Mouse (Mus musculus) limb, embryonic 11.5 days (tissue): ENCODE measurements around the gene Rom1. TPM values are rescaled to one million over a fixed set of nuclear protein-coding genes. Genes with fewer than 3 reads are reported as not detected.

Experiments used
- ATAC-seq: fragments of 200-750 bp; cut with Nextera tagmentation; 2 replicates; pipeline ENCODE4 v1.8.0; 2017; ENCODE audit warnings: low read depth; ENCODE audit not compliant: insufficient number of reproducible peaks, low FRiP score, low TSS enrichment
- DNase-seq: peaks from one replicate; pipeline ENCODE4 v3.0.0-alpha.2; 2015; ENCODE audit warnings: low spot score
- H3K27ac ChIP-seq: fragments of 300-500 bp; sonication (generic); replicated peaks from 2 replicates; pipeline ENCODE4 v1.5.1; 2014; ENCODE audit warnings: low read depth, mild to moderate bottlenecking, low read length
- H3K27me3 ChIP-seq: fragments of 300-500 bp; sonication (generic); 2 replicates; pipeline ENCODE4 v1.6.1; 2014; ENCODE audit warnings: mild to moderate bottlenecking, low read length, mixed read lengths; ENCODE audit not compliant: control insufficient read depth, insufficient read depth
- H3K36me3 ChIP-seq: fragments of 300-500 bp; sonication (generic); 2 replicates; pipeline ENCODE4 v1.6.1; 2014; ENCODE audit warnings: mild to moderate bottlenecking, low read length, moderate library complexity, mixed read lengths; ENCODE audit not compliant: control insufficient read depth, insufficient read depth
- H3K4me1 ChIP-seq: fragments of 300-500 bp; sonication (generic); 2 replicates; pipeline ENCODE4 v1.6.1; 2014; ENCODE audit warnings: low read length, mixed read lengths; ENCODE audit not compliant: control insufficient read depth, insufficient read depth
- H3K4me2 ChIP-seq: fragments of 300-500 bp; sonication (generic); 2 replicates; pipeline ENCODE4 v1.6.1; 2014; ENCODE audit warnings: low read depth, mild to moderate bottlenecking, moderate library complexity; ENCODE audit not compliant: severe bottlenecking
- H3K4me3 ChIP-seq: fragments of 300-500 bp; sonication (generic); 2 replicates; pipeline ENCODE4 v1.5.1; 2014; ENCODE audit warnings: low read depth, low read length
- H3K9ac ChIP-seq: fragments of 300-500 bp; sonication (generic); 2 replicates; pipeline ENCODE4 v1.6.1; 2014; ENCODE audit warnings: mild to moderate bottlenecking, low read length
- H3K9me3 ChIP-seq: fragments of 300-500 bp; sonication (generic); 2 replicates; pipeline ENCODE4 v1.6.1; 2016; ENCODE audit warnings: low read length; ENCODE audit not compliant: control insufficient read depth
- WGBS: fragments of 180-500 bp; shearing (Covaris S2); extraction: QIAGEN DNeasy Blood & Tissue Kit; methylation state at CpG from one replicate; pipeline ENCODE4 v1.1.7; 2014; 5-methylcytosine and 5-hydroxymethylcytosine counted together
- polyA plus RNA-seq: library from polyadenylated mRNA; unstranded; fragments of >200 nt; fragmentation: Nextera tagmentation; extraction: Ambion mirVana; gene quantifications from 2 replicates; pipeline ENCODE4 v1.2.1, GENCODE M21; 2014

Gene Rom1
- polyA plus RNA-seq, 1 experiment from 2014 or later = 1.4 TPM

DNA sequence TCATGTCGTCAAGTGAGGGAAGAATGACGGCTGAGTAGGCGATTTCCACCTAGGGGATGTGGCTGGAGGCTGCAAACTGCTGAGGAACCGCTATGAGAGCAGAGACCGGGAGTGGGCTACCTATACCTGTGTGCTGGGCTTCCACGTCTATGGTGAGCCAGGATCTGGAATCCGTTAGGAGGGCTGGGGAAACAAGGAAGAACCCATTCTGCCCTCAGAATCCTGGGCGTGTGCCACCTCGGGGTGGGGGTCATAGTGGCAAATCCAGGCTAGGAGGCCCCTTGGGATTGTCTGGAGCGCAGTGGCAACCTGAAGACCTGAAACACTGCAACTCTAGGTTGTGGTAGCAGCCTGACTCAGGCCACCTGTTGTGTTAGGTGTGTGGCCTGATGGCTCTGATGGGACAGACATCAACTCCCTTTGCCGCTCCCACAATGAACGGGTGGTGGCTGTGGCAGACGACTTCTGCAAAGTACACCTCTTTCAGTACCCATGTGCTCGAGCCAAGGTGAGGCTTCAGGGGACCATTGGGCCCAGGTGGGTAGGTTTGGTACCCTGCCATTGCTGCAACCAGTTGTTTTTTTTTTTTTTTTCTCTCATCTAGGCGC is 11.5 kb upstream of the Rom1 start:
- H3K36me3 ChIP-seq = peaks cover 10% of the 10 kb centered on the region
- no peaks in the 10 kb centered on the region for H3K27me3 ChIP-seq
- H3K27ac ChIP-seq = no peak overlapping the region; the same call in 1 of the 2 replicates
- no peak overlapping the region; the same call in 1 of the 2 replicates for H3K4me3 ChIP-seq
- H3K9me3 ChIP-seq = no peaks in the 10 kb centered on the region
- peaks cover 16% of the 10 kb centered on the region for H3K4me1 ChIP-seq
- WGBS = 75% methylated on average over 15 of the region's 15 CpGs
- peak overlapping the region; percentile 44 for H3K4me2 ChIP-seq
- no peak for ATAC-seq
- peak overlapping the region; percentile 99 for H3K9ac ChIP-seq
- DNase-seq = no peak

DNA sequence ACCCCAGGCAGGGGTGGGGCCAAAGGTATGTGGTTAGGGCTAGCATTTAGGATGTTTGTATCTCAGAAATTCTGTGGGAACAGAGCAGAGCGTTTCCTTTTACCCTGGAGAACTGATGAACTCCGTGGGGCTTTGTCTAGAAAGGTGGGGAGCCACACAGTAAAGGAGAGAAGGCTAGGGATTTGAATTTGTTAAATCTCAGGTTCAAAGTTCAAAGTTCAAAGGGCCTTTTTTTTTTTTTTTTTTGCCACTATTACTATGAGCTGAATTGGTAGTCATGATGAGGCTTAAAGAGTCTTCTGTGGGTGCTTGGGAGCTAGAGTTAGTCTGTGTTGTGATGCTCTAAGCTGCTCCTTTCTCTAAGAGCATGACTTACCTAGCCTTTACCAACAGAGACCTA is 7.6 kb upstream of the Rom1 start:
- Histone ChIP-seq H3K4me2 (no peak overlapping the region), H3K9ac (no peak overlapping the region), H3K9me3 (no peaks in the 10 kb centered on the region), H3K27me3 (no peaks in the 10 kb centered on the region), H3K4me3 (no peak overlapping the region), H3K36me3 (peaks cover 8% of the 10 kb centered on the region; the same call in 1 of the 2 replicates), H3K27ac (no peak overlapping the region), H3K4me1 (peaks cover 8% of the 10 kb centered on the region)
- 84% methylated on average over 2 of the region's 2 CpGs for WGBS
- ATAC-seq = no peak
- no peak for DNase-seq

DNA sequence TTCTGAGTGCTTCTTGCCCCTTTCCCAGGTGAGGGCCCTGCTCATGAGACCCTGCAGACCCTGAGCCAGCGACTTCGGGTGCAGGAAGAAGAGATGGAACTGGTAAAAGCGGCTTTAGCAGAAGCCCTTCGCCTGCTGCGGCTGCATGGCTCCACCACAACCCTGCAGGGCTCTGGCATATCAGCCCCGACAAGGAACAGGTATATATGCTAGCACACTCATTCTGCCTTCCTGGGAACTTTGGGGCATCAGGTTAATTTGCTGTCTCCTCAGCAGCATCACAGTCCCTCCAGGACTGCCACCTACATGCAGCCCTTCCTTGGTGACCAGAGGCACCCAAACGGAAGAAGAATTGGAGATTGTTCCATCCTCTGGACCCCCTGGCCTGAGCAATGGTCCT is 1.6 kb upstream of the Rom1 start:
- no peak for DNase-seq
- 81% methylated on average over 7 of the region's 7 CpGs for WGBS
- H3K27ac ChIP-seq = no peak overlapping the region
- H3K9me3 ChIP-seq = no peaks in the 10 kb centered on the region
- peak overlapping the region; percentile 54 for H3K4me2 ChIP-seq
- ATAC-seq = no peak
- H3K9ac ChIP-seq = peak overlapping the region; percentile 90
- peaks cover 9% of the 10 kb centered on the region; the same call in 1 of the 2 replicates for H3K4me1 ChIP-seq
- no peaks in the 10 kb centered on the region for H3K27me3 ChIP-seq
- peaks cover 17% of the 10 kb centered on the region; the same call in 1 of the 2 replicates for H3K36me3 ChIP-seq
- H3K4me3 ChIP-seq = peak overlapping the region; percentile 74; the same call in 1 of the 2 replicates

DNA sequence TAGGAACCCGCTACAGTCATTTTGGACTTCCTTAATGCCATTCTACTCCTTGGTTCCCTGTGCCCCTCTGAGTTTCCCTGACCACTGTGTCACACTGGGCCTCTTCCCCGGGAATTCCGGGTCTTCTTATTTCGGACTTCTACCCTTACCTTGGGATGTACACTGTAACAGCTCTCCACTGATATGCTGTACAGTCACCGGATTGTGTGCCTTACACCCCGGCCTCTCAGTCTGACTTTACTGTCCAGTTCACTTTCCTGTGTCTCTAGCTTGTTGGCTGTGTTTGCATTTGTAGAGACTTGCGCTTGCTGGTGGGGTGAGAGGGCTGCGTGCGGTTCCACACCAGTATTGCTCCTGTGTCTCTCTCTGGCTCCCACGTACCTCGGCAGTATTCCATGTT is 961 bp upstream of the Rom1 start:
- no peaks in the 10 kb centered on the region for H3K9me3 ChIP-seq
- H3K27me3 ChIP-seq = no peaks in the 10 kb centered on the region
- WGBS = 15% methylated on average over 11 of the region's 11 CpGs
- ATAC-seq (no peak), DNase-seq (no peak)
- H3K4me1 ChIP-seq = peaks cover 9% of the 10 kb centered on the region; the same call in 1 of the 2 replicates
- H3K4me2 ChIP-seq = peak overlapping the region; percentile 54
- peak overlapping the region; percentile 74 for H3K4me3 ChIP-seq
- no peak overlapping the region for H3K27ac ChIP-seq
- H3K36me3 ChIP-seq = peaks cover 17% of the 10 kb centered on the region; the same call in 1 of the 2 replicates
- peak overlapping the region; percentile 90 for H3K9ac ChIP-seq

DNA sequence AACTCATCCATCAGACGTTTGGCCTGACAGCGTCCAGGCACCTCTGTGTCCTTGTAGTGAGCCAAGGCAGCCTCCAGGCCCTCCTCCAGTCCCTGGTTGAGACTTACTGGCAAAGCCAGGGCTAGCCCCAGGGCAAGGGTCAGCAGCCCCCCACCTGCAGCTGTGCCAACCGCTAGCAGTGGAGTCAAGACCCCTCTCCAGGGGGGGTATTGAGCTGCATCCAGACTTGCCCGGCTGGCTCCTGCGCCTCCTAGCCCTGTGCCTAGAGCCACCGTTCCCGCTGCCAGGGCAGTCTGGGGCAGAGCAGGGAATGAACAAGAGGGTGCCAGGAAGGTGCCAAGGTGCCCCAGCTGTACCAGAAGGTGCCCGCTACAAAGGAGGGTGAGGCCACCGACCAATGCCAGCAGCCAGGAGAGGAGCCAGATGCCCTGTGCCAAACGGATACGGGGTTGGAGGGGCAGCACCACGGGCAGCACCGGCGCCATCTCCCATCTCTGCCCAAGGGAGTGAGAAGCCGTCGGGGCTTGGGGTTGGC is 400 bp downstream of the Rom1 start:
- no peaks in the 10 kb centered on the region for H3K27me3 ChIP-seq
- H3K9me3 ChIP-seq = no peaks in the 10 kb centered on the region
- peak; percentile 46; the same call in 1 of the 2 replicates for ATAC-seq
- peak overlapping the region; percentile 54 for H3K4me2 ChIP-seq
- peaks cover 13% of the 10 kb centered on the region; the same call in 1 of the 2 replicates for H3K36me3 ChIP-seq
- peak overlapping the region; percentile 90; the same call in 1 of the 2 replicates for H3K9ac ChIP-seq
- H3K4me3 ChIP-seq = peak overlapping the region; percentile 74
- 11% methylated on average over 16 of the region's 16 CpGs for WGBS
- no peak for DNase-seq
- peaks cover 9% of the 10 kb centered on the region; the same call in 1 of the 2 replicates for H3K4me1 ChIP-seq
- no peak overlapping the region for H3K27ac ChIP-seq

DNA sequence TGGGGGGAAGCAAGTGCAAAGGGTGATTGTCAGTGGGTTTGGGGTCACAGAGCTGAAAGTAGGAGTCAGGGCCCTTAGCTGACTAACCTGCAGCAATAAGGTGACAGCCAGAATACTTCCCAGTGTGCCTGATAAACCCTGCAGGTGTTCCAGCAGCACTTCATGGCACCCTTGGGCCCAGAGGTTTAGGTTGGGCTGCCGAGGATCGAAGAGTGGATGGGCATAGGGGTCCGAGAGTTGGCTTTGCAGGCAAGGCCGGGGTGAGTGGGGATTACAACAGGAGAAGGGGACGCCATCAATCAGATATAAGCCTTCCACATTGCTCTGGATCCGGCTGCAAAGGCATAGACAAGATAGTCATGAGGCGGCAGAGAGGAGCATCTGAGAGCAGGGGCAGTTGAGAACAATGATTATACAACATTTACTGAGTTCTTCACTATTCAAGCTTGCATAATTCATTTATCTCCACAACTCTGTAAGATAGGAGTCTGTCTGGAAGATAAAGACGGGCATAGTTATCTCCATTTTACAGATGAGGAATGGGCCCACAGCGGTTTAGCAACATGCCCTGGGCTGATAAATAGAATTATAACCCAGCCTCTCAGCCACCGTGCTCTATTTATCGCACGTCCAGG is 1.1 kb downstream of the Rom1 start:
- peaks cover 9% of the 10 kb centered on the region; the same call in 1 of the 2 replicates for H3K4me1 ChIP-seq
- no peak overlapping the region for H3K9ac ChIP-seq
- 89% methylated on average over 12 of the region's 12 CpGs for WGBS
- H3K4me3 ChIP-seq = no peak overlapping the region
- peaks cover 8% of the 10 kb centered on the region; the same call in 1 of the 2 replicates for H3K36me3 ChIP-seq
- no peak overlapping the region for H3K27ac ChIP-seq
- ATAC-seq (no peak), DNase-seq (no peak)
- no peak overlapping the region for H3K4me2 ChIP-seq
- H3K27me3 ChIP-seq = no peaks in the 10 kb centered on the region
- no peaks in the 10 kb centered on the region for H3K9me3 ChIP-seq

DNA sequence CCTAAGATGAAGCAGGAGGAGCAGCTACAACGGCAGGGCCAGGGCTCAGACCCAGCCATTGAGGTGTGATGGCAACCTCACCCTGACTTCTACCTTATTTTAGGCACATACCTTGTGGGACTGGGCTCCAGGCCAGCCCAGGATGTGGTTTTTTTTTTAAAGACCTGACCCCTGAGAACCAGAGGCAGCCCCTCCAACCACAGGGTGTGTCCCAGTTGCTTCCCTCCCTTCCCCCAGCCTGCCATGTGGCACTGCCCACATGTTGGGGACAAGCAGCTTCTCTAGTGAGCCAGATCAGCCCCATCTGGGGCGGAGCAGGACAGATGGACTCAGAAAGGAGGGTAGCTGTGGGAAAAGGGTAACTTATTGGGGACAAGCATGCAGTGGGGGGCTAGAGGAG is 2.4 kb downstream of the Rom1 start:
- H3K4me3 ChIP-seq = no peak overlapping the region
- ATAC-seq (no peak), DNase-seq (no peak)
- H3K36me3 ChIP-seq = peaks cover 8% of the 10 kb centered on the region; the same call in 1 of the 2 replicates
- no peak overlapping the region for H3K4me2 ChIP-seq
- H3K9ac ChIP-seq = no peak overlapping the region
- no peaks in the 10 kb centered on the region for H3K27me3 ChIP-seq
- 84% methylated on average over 2 of the region's 2 CpGs for WGBS
- H3K9me3 ChIP-seq = no peaks in the 10 kb centered on the region
- H3K27ac ChIP-seq = no peak overlapping the region
- H3K4me1 ChIP-seq = peaks cover 9% of the 10 kb centered on the region; the same call in 1 of the 2 replicates

DNA sequence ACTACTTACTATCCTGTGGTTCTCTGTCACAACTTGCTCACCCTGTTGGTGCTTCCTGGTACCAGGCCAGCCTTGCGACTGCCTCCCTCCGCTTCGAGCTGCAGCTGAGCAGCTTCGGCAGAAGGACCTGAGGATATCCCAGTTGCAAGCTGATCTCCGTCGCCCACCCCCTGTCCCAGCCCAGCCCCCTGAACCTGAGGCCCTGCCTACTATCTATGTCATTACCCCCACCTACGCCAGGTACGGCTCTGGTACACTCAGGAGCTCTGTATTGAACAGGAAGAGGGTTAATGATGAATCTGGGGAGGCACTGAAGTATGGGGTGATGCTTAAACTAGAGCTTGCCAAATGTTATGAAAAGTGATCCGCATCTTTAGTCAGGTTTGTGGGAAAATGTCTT is 7.4 kb downstream of the Rom1 start:
- 74% methylated on average over 9 of the region's 9 CpGs for WGBS
- no peak for DNase-seq
- H3K9ac ChIP-seq = no peak overlapping the region
- H3K27ac ChIP-seq = no peak overlapping the region
- H3K27me3 ChIP-seq = no peaks in the 10 kb centered on the region
- H3K36me3 ChIP-seq = peaks cover 2% of the 10 kb centered on the region; the same call in 1 of the 2 replicates
- no peaks in the 10 kb centered on the region for H3K9me3 ChIP-seq
- no peaks in the 10 kb centered on the region for H3K4me1 ChIP-seq
- H3K4me2 ChIP-seq = peak overlapping the region; percentile 66; the same call in 1 of the 2 replicates
- H3K4me3 ChIP-seq = no peak overlapping the region; the same call in 1 of the 2 replicates
- no peak for ATAC-seq
